23 mouse cellular contexts compared by ENCODE assay signal in the genomic region with DNA sequence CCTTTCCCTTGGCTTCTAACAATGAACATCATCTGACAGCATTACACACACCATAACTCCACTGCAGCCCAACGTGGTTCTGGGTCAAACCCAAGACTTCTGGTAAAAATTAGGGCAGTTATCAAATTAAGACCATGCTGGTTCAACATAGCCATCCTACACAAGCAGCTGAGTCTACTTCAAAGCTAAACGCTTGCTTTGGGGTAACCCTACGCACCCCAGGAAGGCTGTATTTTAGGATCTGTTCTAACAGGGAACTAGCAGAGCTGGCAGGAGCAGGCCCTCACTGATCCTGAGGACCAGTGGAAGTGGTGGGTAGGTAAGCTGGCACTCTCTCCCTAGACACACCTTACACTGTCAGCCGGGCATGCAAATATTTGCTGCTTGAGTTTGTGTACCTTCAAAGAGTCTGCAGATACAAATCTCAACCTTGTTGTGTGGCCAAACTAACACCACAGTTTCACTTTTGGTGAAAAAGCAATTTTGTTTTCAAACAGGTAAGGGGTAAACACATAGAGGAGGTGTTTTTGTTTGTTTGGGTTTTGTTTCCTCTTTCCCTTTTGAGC. TPM values are rescaled to one million over a fixed set of nuclear protein-coding genes. Genes with fewer than 3 reads are reported as not detected.
DNase-seq lines count a peak whose midpoint lies in the region; ATAC-seq and TF ChIP-seq lines count a peak whose summit lies in the region.
"Had no signal": no experiment of that assay in that cellular context is flagged by ENCODE, and none has a peak within 500 bp of the region (broad histone marks: within the 10 kb centered on the region; RNA-seq: fewer than 3 reads in every experiment).

No protein-coding gene starts in this region.

- peak overlapping the region; percentile 78; the same call in 1 of the 2 replicates for H3K27ac ChIP-seq in gastrocnemius, adult 2 months
- H3K27ac ChIP-seq in layer of hippocampus, adult 2 months: peak overlapping the region; percentile 39
- no peak overlapping the region for H3K27ac ChIP-seq in stomach, postnatal 0 days (replicated peaks)
- H3K27ac ChIP-seq: embryonic facial prominence, embryonic 13.5 days; forebrain, embryonic 15.5 days; liver, embryonic 12.5 days; neural tube, embryonic 15.5 days had no signal

- no peak for TF ChIP-seq EP300 in stomach, postnatal 0 days (optimal IDR thresholded peaks at IDR 0.05)

- H3K4me1 ChIP-seq in lung, adult 2 months (ENCODE audit: control insufficient read depth, insufficient read depth, low read length): peaks cover 14% of the 10 kb centered on the region
- H3K4me1 ChIP-seq in stomach, postnatal 0 days (replicated peaks; ENCODE audit: control insufficient read depth, insufficient read depth): 0 out of 2 replicates have a peak, but pooled peaks cover 4% of the 10 kb centered on the region
- H3K4me1 ChIP-seq: embryonic facial prominence, embryonic 13.5 days; forebrain, embryonic 15.5 days; neural tube, embryonic 15.5 days had no signal

- WGBS in lung, adult 2 months: 39% methylated on average over 4 of the region's 4 CpGs
- WGBS in stomach, postnatal 0 days: 51% methylated on average over 4 of the region's 4 CpGs

- no peak for ATAC-seq in stomach, postnatal 0 days (ENCODE audit: low FRiP score, low TSS enrichment)
- ATAC-seq: activated CD4-positive, CD25-positive, alpha-beta regulatory T cell, adult 4 months; forebrain, embryonic 15.5 days; liver, embryonic 12.5 days had no signal

- H3K27me3 ChIP-seq in stomach, postnatal 0 days (ENCODE audit: control insufficient read depth, insufficient read depth, low read length): no peaks in the 10 kb centered on the region
- H3K27me3 ChIP-seq: embryonic facial prominence, embryonic 13.5 days; forebrain, embryonic 15.5 days; liver, embryonic 12.5 days; neural tube, embryonic 15.5 days had no signal

- intact Hi-C loops in gastrocnemius, adult 2 months (cut with DNase I): no loop called here

- TF ChIP-seq POLR2A in lung, adult 2 months (IDR thresholded peaks at IDR 0.05; ENCODE audit: borderline replicate concordance, extremely low read depth, low read depth, low read length): no peak

- DNase-seq in gastrocnemius, adult 2 months: no peak
- no peak for DNase-seq in gastrocnemius, adult 8-10 months (ENCODE audit: low spot score in 2 of 2)
- no peak for DNase-seq in layer of hippocampus, adult 2 months (ENCODE audit: low spot score in 2 of 2)
- no peak for DNase-seq in layer of hippocampus, adult 8-10 months (ENCODE audit: low spot score in 2 of 2)
- peak; percentile 31 for DNase-seq in lung, postnatal 25 days (ENCODE audit: low spot score)
- no peak for DNase-seq in lung, adult 2 months
- peak; percentile 25 for DNase-seq in stomach, postnatal 0 days (ENCODE audit: low spot score)
- no peak for DNase-seq in adrenal gland, postnatal 36 days
- DNase-seq: adrenal gland, postnatal 10 days; cerebellum, adult 11-12 months; cerebellum, postnatal 14 days; gastrocnemius, postnatal 36 days; kidney, adult 18-20 months; kidney, postnatal 10 days; left cerebral cortex, postnatal 4 days; midbrain, embryonic 14.5 days had no signal

- no peak overlapping the region for H3K4me3 ChIP-seq in gastrocnemius, adult 2 months
- H3K4me3 ChIP-seq in layer of hippocampus, adult 2 months: no peak overlapping the region
- H3K4me3 ChIP-seq in lung, adult 2 months (replicated peaks; ENCODE audit: extremely low read depth, low read depth, low read length): no peak overlapping the region
- H3K4me3 ChIP-seq in stomach, postnatal 0 days (ENCODE audit: low read depth, low read length): no peak overlapping the region
- H3K4me3 ChIP-seq: embryonic facial prominence, embryonic 13.5 days; forebrain, embryonic 15.5 days; liver, embryonic 12.5 days; myocyte; neural tube, embryonic 15.5 days had no signal

- no peak for TF ChIP-seq CTCF in gastrocnemius, adult 2 months (IDR thresholded peaks at IDR 0.05)
- no peak for TF ChIP-seq CTCF in layer of hippocampus, adult 2 months (conservative IDR thresholded peaks at IDR 0.05)
- TF ChIP-seq CTCF in lung, adult 2 months (IDR thresholded peaks at IDR 0.05; ENCODE audit: insufficient read depth, low read length): no peak
- no peak for TF ChIP-seq CTCF in stomach, postnatal 0 days (IDR thresholded peaks at IDR 0.05; ENCODE audit: low read depth)

- H3K4me2 ChIP-seq in stomach, postnatal 0 days (replicated peaks; ENCODE audit: low read depth): no peak overlapping the region
- H3K4me2 ChIP-seq: embryonic facial prominence, embryonic 13.5 days; forebrain, embryonic 15.5 days; liver, embryonic 12.5 days; neural tube, embryonic 15.5 days had no signal

- H3K36me3 ChIP-seq in stomach, postnatal 0 days (ENCODE audit: control insufficient read depth, insufficient read depth, low read length): no peaks in the 10 kb centered on the region
- H3K36me3 ChIP-seq: embryonic facial prominence, embryonic 13.5 days; forebrain, embryonic 15.5 days; G1E; liver, embryonic 12.5 days; neural tube, embryonic 15.5 days had no signal

- no peaks in the 10 kb centered on the region for H3K9me3 ChIP-seq in stomach, postnatal 0 days (ENCODE audit: control insufficient read depth, low read length)
- H3K9me3 ChIP-seq: embryonic facial prominence, embryonic 13.5 days; forebrain, embryonic 15.5 days; G1E; liver, embryonic 12.5 days; neural tube, embryonic 15.5 days had no signal

- no peak overlapping the region for H3K9ac ChIP-seq in stomach, postnatal 0 days (ENCODE audit: low read length)
- H3K9ac ChIP-seq: embryonic facial prominence, embryonic 13.5 days; forebrain, embryonic 15.5 days; liver, embryonic 12.5 days; neural tube, embryonic 15.5 days had no signal

RNA-seq across cellular contexts. Expression of gene Adcy9, which starts 36.7 kb away (rescaled TPM):
- total RNA-seq in gastrocnemius, adult 2 months (2021): 10 to 100 TPM; 33.2 to 52.2 TPM
- 10 to 100 TPM; 39.3 to 50.8 (median 41.4) TPM for total RNA-seq in gastrocnemius, adult 8-10 months (2022)
- 100 to 1,000 TPM; 104 to 109 TPM for total RNA-seq in layer of hippocampus, adult 2 months (2021)
- 100 to 1,000 TPM in 2 of 4 experiments, 10 to 100 TPM in 2; 89.1 to 103 (median 99.7) TPM for total RNA-seq in layer of hippocampus, adult 8-10 months (2022)
- polyA plus RNA-seq in lung, adult 2 months (2012; rRNA removed): 19.8 and 20.8 TPM in 2 replicates
- 1.2 and 1.3 TPM in 2 replicates for polyA plus RNA-seq in stomach, postnatal 0 days (2015; fragmentation: Nextera tagmentation; extraction: Ambion mirVana)
- total RNA-seq in adrenal gland, postnatal 36 days (2021): 10 to 100 TPM; 55.5 to 76.6 TPM

Comparison
In these comparisons a context has a peak if more than half of its experiments do, and no peak if none do; other contexts are left out.
1. DNase-seq: peak in lung, postnatal 25 days (single experiment) and stomach, postnatal 0 days (single experiment); none in gastrocnemius, adult 2 months (single experiment), gastrocnemius, adult 8-10 months (0 of 2), layer of hippocampus, adult 2 months (0 of 2), layer of hippocampus, adult 8-10 months (0 of 2), lung, adult 2 months (single experiment) and adrenal gland, postnatal 36 days (0 of 2).